Mouse (Mus musculus) midbrain, embryonic 15.5 days (tissue): ENCODE measurements around the gene Zdhhc1. TPM values are rescaled to one million over a fixed set of nuclear protein-coding genes. Genes with fewer than 3 reads are reported as not detected.

ENCODE experiments used
- ATAC-seq: fragments of 200-750 bp; cut with Nextera tagmentation; replicated peaks from 2 replicates; pipeline ENCODE4 v1.8.0; 2017; ENCODE audit warnings: moderate TSS enrichment
- H3K27ac ChIP-seq: fragments of 300-500 bp; sonication (generic); 2 replicates; pipeline ENCODE4 v1.5.1; 2015; ENCODE audit warnings: mild to moderate bottlenecking, inconsistent platforms
- H3K27me3 ChIP-seq: fragments of 300-500 bp; sonication (generic); replicated peaks from 2 replicates; pipeline ENCODE4 v1.6.1; 2015; ENCODE audit warnings: inconsistent platforms
- H3K36me3 ChIP-seq: fragments of 300-500 bp; sonication (generic); replicated peaks from 2 replicates; pipeline ENCODE4 v1.6.1; 2015; ENCODE audit warnings: inconsistent platforms
- H3K4me1 ChIP-seq: fragments of 300-500 bp; sonication (generic); 2 replicates; pipeline ENCODE4 v1.6.1; 2015; ENCODE audit warnings: inconsistent platforms
- H3K4me2 ChIP-seq: fragments of 300-500 bp; sonication (generic); 2 replicates; pipeline ENCODE4 v1.6.1; 2015; ENCODE audit warnings: inconsistent platforms, mild to moderate bottlenecking, moderate library complexity
- H3K4me3 ChIP-seq: fragments of 300-500 bp; sonication (generic); 2 replicates; pipeline ENCODE4 v1.5.1; 2015; ENCODE audit warnings: mild to moderate bottlenecking, inconsistent platforms
- H3K9ac ChIP-seq: fragments of 300-500 bp; sonication (generic); 2 replicates; pipeline ENCODE4 v1.6.1; 2015; ENCODE audit warnings: mild to moderate bottlenecking, inconsistent platforms
- H3K9me3 ChIP-seq: fragments of 300-500 bp; sonication (generic); 2 replicates; pipeline ENCODE4 v1.6.1; 2016; ENCODE audit warnings: inconsistent platforms
- WGBS: fragments of 180-500 bp; shearing (Covaris S2); methylation state at CpG from one replicate; pipeline ENCODE4 v1.1.7; 2015; ENCODE audit warnings: mixed read lengths; 5-methylcytosine and 5-hydroxymethylcytosine counted together
- polyA plus RNA-seq: library from polyadenylated mRNA; unstranded; fragments of >200 nt; fragmentation: Nextera tagmentation; extraction: Ambion mirVana; gene quantifications from 2 replicates; pipeline ENCODE4 v1.2.1, GENCODE M21; 2015

Zdhhc1 gene
- 36.5 and 39.9 TPM in 2 replicates for polyA plus RNA-seq

- Histone ChIP-seq H3K9ac (peak within 1 kb of the TSS; percentile 88), H3K27me3 (no peaks in the 10 kb centered on the region), H3K27ac (peak within 1 kb of the TSS; percentile 79), H3K4me3 (peak within 1 kb of the TSS; percentile 79), H3K36me3 (no peaks in the 10 kb centered on the region), H3K4me1 (peaks cover 25% of the 10 kb centered on the region), H3K9me3 (no peaks in the 10 kb centered on the region), H3K4me2 (peak within 1 kb of the TSS; percentile 91)
- peak; percentile 86 for ATAC-seq
- under 1% methylated on average over 68 of the region's 68 CpGs for WGBS
These were observed at the start of gene Zdhhc1 for GRCm38 (mm10) chr8:105496439-105497180. TSS of gene Zdhhc1 (minus strand) at chr8:105496902.

GRCm38 (mm10) chr8:105545249-105545648 lies 48.5 kb upstream of the Zdhhc1 start:
- Histone ChIP-seq H3K9me3 (no peaks in the 10 kb centered on the region), H3K4me3 (no peak overlapping the region), H3K4me2 (no peak overlapping the region), H3K4me1 (peaks cover 14% of the 10 kb centered on the region), H3K36me3 (0 out of 2 replicates have a peak, but pooled peaks cover 4% of the 10 kb centered on the region), H3K9ac (no peak overlapping the region), H3K27ac (no peak overlapping the region), H3K27me3 (no peaks in the 10 kb centered on the region)
- 87% methylated on average over 3 of the region's 3 CpGs for WGBS
- no peak for ATAC-seq

DNA sequence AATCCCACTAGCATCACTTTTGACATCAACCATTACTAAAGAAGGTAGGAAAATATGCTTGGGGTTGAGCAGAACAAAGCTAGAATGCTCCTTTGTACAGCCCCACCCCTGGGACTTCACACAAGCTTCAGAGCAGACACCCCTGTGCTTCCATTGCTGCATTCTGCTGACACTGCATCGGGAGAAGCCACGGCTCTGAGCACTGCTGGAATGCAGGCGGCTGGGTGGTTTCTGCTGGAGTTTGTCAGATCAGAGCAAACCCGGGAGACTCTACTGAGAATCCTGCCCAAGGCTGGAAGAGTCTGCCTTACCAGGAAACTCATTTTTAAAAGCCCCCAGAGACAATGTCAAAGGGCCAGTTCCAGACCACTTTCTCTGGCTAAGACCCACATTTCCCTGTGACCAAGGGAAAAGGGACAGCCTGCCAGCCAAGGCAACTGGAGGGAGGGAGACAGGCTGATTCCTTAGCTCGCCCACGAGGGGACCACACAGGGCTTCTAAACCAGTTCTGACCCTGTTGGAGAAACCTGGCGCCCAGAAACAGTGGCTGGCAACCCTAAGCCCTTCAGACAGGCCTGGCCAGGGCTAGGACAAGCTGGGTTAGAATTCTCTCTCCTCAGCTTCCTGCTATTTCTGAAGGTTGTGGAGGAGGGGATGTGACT lies 48.0 kb upstream of the Zdhhc1 start:
- 51% methylated on average over 7 of the region's 7 CpGs for WGBS
- peaks cover 14% of the 10 kb centered on the region for H3K4me1 ChIP-seq
- H3K27ac ChIP-seq, result 0 out of 2 replicates have a peak overlapping the region, but pooled peaks have one; percentile 17
- 0 out of 2 replicates have a peak, but pooled peaks cover 4% of the 10 kb centered on the region for H3K36me3 ChIP-seq
- no peaks in the 10 kb centered on the region for H3K9me3 ChIP-seq
- ATAC-seq, result 0 out of 2 replicates have a peak, but pooled peaks have one; percentile 20
- no peak overlapping the region for H3K4me3 ChIP-seq
- H3K27me3 ChIP-seq, result no peaks in the 10 kb centered on the region
- no peak overlapping the region for H3K4me2 ChIP-seq
- H3K9ac ChIP-seq, result no peak overlapping the region

- no peak overlapping the region for H3K4me3 ChIP-seq
- H3K4me2 ChIP-seq, result no peak overlapping the region
These were observed 47.0 kb upstream of the Zdhhc1 start for GRCm38 (mm10) chr8:105543703-105544102.

GRCm38 (mm10) chr8:105542808-105543207 lies 46.1 kb upstream of the Zdhhc1 start:
- Histone ChIP-seq H3K9ac (no peak overlapping the region), H3K4me2 (no peak overlapping the region), H3K9me3 (no peaks in the 10 kb centered on the region), H3K4me1 (peaks cover 14% of the 10 kb centered on the region), H3K27me3 (no peaks in the 10 kb centered on the region), H3K36me3 (peaks cover 21% of the 10 kb centered on the region; the same call in 1 of the 2 replicates), H3K4me3 (no peak overlapping the region), H3K27ac (no peak overlapping the region)
- 92% methylated on average over 2 of the region's 2 CpGs for WGBS
- no peak for ATAC-seq

More at GRCm38 (mm10) chr8:105543703-105544102, 47.0 kb upstream of the Zdhhc1 start:
- H3K9me3 ChIP-seq, result no peaks in the 10 kb centered on the region
- no peak overlapping the region for H3K27ac ChIP-seq
- peaks cover 14% of the 10 kb centered on the region for H3K4me1 ChIP-seq
- WGBS, result 79% methylated on average over 1 of the region's 1 CpGs
- peaks cover 12% of the 10 kb centered on the region; the same call in 1 of the 2 replicates for H3K36me3 ChIP-seq
- no peak overlapping the region for H3K9ac ChIP-seq
- no peaks in the 10 kb centered on the region for H3K27me3 ChIP-seq
- no peak for ATAC-seq

- peaks cover 28% of the 10 kb centered on the region; the same call in 1 of the 2 replicates for H3K36me3 ChIP-seq
- H3K27me3 ChIP-seq, result no peaks in the 10 kb centered on the region
- no peak overlapping the region for H3K9ac ChIP-seq
- H3K4me1 ChIP-seq, result peaks cover 14% of the 10 kb centered on the region
- no peak overlapping the region for H3K4me3 ChIP-seq
- H3K9me3 ChIP-seq, result no peaks in the 10 kb centered on the region
- no peak overlapping the region for H3K4me2 ChIP-seq
- H3K27ac ChIP-seq, result no peak overlapping the region
- 89% methylated on average over 3 of the region's 3 CpGs for WGBS
- no peak for ATAC-seq
These were observed 45.4 kb upstream of the Zdhhc1 start for GRCm38 (mm10) chr8:105542032-105542656.

- H3K9ac ChIP-seq, result no peak overlapping the region
- H3K27me3 ChIP-seq, result no peaks in the 10 kb centered on the region
- no peaks in the 10 kb centered on the region for H3K9me3 ChIP-seq
- peaks cover 3% of the 10 kb centered on the region; the same call in 1 of the 2 replicates for H3K4me1 ChIP-seq
- peaks cover 29% of the 10 kb centered on the region for H3K36me3 ChIP-seq
- no peak overlapping the region for H3K4me3 ChIP-seq
- no peak overlapping the region for H3K4me2 ChIP-seq
- no peak for ATAC-seq
- 88% methylated on average over 4 of the region's 4 CpGs for WGBS
- H3K27ac ChIP-seq, result no peak overlapping the region
These were observed 42.2 kb upstream of the Zdhhc1 start for GRCm38 (mm10) chr8:105538940-105539339.

- Histone ChIP-seq H3K4me3 (no peak overlapping the region), H3K4me2 (no peak overlapping the region), H3K27me3 (no peaks in the 10 kb centered on the region), H3K9ac (no peak overlapping the region), H3K9me3 (no peaks in the 10 kb centered on the region), H3K4me1 (0 out of 2 replicates have a peak, but pooled peaks cover 2% of the 10 kb centered on the region), H3K27ac (no peak overlapping the region), H3K36me3 (peaks cover 29% of the 10 kb centered on the region)
- 94% methylated on average over 6 of the region's 6 CpGs for WGBS
- ATAC-seq, result no peak
These were observed 40.4 kb upstream of the Zdhhc1 start for GRCm38 (mm10) chr8:105537011-105537677.

DNA sequence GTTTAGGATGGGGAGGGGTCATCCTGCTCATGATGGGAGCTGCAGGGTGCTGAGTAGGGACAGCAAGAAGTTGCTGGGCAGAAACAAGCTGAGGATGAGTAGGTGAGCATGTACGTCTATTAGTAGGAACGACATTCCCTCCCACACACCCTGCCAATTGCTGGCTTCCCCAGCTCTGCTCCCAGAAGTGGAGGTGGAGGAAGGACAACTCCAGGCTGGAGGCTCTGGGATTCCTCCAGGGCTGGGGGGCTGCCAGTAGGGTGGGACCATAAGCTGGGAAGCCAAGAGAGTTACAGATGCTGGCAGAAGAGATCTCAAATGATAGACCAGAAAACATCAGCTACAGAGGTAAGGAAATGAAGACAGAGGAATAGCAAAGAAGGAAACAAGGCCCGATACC lies 39.8 kb upstream of the Zdhhc1 start:
- H3K4me3 ChIP-seq, result no peak overlapping the region

DNA sequence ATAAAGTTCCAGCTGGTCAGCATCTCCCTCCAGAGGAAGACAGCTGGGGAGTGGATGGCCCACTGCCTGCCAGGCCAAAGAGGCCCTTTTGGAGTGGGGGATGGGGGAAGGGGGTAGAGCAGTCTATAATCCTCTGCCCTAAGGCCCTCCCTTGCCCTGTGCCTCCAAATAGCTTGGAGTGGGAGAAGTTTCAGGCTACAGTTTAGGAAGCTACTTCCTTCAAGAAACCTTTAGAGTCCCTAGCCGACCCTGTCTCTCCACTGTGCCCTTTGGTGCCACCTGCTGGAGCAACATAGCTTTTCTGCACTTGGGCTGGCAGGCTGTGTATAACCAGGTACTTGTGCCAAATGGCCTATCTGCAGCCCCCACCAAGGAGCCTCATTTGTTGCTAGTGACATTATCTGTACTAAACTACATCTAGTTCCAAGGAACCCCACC lies 37.2 kb upstream of the Zdhhc1 start:
- Histone ChIP-seq H3K9ac (no peak overlapping the region), H3K4me3 (no peak overlapping the region), H3K4me1 (0 out of 2 replicates have a peak, but pooled peaks cover 2% of the 10 kb centered on the region), H3K27ac (no peak overlapping the region), H3K4me2 (no peak overlapping the region), H3K36me3 (peaks cover 19% of the 10 kb centered on the region), H3K27me3 (no peaks in the 10 kb centered on the region), H3K9me3 (no peaks in the 10 kb centered on the region)
- WGBS, result 0% methylated on average over 1 of the region's 1 CpGs
- 0 out of 2 replicates have a peak, but pooled peaks have one; percentile 38 for ATAC-seq

More for the DNA sequence above, 39.8 kb upstream of the Zdhhc1 start:
- H3K36me3 ChIP-seq, result peaks cover 25% of the 10 kb centered on the region
- ATAC-seq, result no peak
- no peak overlapping the region for H3K27ac ChIP-seq
- no peaks in the 10 kb centered on the region for H3K27me3 ChIP-seq
- no peaks in the 10 kb centered on the region for H3K9me3 ChIP-seq
- WGBS, result 92% methylated on average over 3 of the region's 3 CpGs
- 0 out of 2 replicates have a peak, but pooled peaks cover 2% of the 10 kb centered on the region for H3K4me1 ChIP-seq
- no peak overlapping the region for H3K9ac ChIP-seq
- H3K4me2 ChIP-seq, result no peak overlapping the region

DNA sequence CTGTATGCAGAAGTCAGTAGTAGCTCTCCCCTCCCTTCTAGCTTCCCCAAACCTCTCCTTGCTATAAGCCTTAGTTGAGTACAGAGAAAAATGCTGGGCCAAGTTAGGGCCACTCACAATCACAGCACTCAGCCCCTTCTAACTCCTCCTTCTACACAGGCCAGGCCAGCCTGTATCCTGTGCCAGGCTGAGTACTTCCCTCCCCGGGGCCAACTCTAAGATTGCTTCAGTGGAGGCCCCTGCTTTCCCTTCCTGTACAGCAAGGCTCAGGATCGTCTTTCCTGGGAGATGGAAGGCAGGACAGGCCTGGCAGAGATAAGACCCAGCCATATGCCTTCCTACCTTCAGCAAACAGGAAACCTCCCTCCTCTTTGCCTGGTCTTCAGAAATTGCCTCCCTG lies 36.7 kb upstream of the Zdhhc1 start:
- Histone ChIP-seq H3K27ac (no peak overlapping the region), H3K9me3 (no peaks in the 10 kb centered on the region), H3K4me2 (no peak overlapping the region), H3K4me3 (no peak overlapping the region), H3K36me3 (peaks cover 18% of the 10 kb centered on the region), H3K27me3 (no peaks in the 10 kb centered on the region), H3K9ac (no peak overlapping the region), H3K4me1 (0 out of 2 replicates have a peak, but pooled peaks cover 2% of the 10 kb centered on the region)
- 33% methylated on average over 2 of the region's 2 CpGs for WGBS
- ATAC-seq, result no peak
